Mouse (Mus musculus) heart, embryonic 14.5 days (tissue): ENCODE results near the gene Smim1. TPM values are rescaled to one million over a fixed set of nuclear protein-coding genes. Genes with fewer than 3 reads are reported as not detected.
A peak's percentile ranks its signal among the peaks of the same experiment; 100 is the strongest.

Source experiments
- ATAC-seq: fragments of 200-750 bp; cut with Nextera tagmentation; 2 replicates; pipeline ENCODE4 v1.8.0; 2017; ENCODE audit warnings: low read depth, moderate TSS enrichment; ENCODE audit not compliant: insufficient number of reproducible peaks, insufficient read depth, low FRiP score
- H3K27ac ChIP-seq, 2 experiments: fragments of 200-500 bp in 1 of 2; fragments of 300-500 bp in 1 of 2; sonication (generic) in 1 of 2; replicated peaks in 1 of 2; 2 replicates each; pipeline ENCODE4 v1.5.1; 2012 to 2014; ENCODE audit warnings: low read depth in 2 of 2, low read length in 2 of 2, control low read depth in 1 of 2, mild to moderate bottlenecking in 1 of 2, mixed read lengths in 1 of 2; ENCODE audit not compliant: control insufficient read depth in 1 of 2, insufficient read depth in 1 of 2
- H3K27me3 ChIP-seq: fragments of 300-500 bp; sonication (generic); 2 replicates; pipeline ENCODE4 v1.6.1; 2014; ENCODE audit warnings: mild to moderate bottlenecking, low read length, control low read depth; ENCODE audit not compliant: control insufficient read depth, insufficient read depth
- H3K36me3 ChIP-seq: fragments of 300-500 bp; sonication (generic); 2 replicates; pipeline ENCODE4 v1.6.1; 2014; ENCODE audit warnings: mild to moderate bottlenecking, control low read depth, low read length, mixed read lengths; ENCODE audit not compliant: control insufficient read depth, insufficient read depth
- H3K4me1 ChIP-seq, 2 experiments: fragments of 200-500 bp in 1 of 2; fragments of 300-500 bp in 1 of 2; sonication (generic) in 1 of 2; 2 replicates each; pipeline ENCODE4 v1.6.1; 2012 to 2014; ENCODE audit warnings: low read length in 2 of 2, control low read depth in 1 of 2, mixed read lengths in 1 of 2; ENCODE audit not compliant: control insufficient read depth in 2 of 2, insufficient read depth in 2 of 2
- H3K4me2 ChIP-seq: fragments of 300-500 bp; sonication (generic); 2 replicates; pipeline ENCODE4 v1.6.1; 2014; ENCODE audit warnings: mild to moderate bottlenecking, low read length
- H3K4me3 ChIP-seq, 2 experiments: fragments of 200-500 bp in 1 of 2; fragments of 300-500 bp in 1 of 2; sonication (generic) in 1 of 2; 2 replicates each; pipeline ENCODE4 v1.5.1; 2012 to 2014; ENCODE audit warnings: low read length in 2 of 2, mild to moderate bottlenecking in 2 of 2, control low read depth in 1 of 2, low read depth in 1 of 2, moderate library complexity in 1 of 2; ENCODE audit not compliant: control insufficient read depth in 1 of 2, insufficient read depth in 1 of 2
- H3K9ac ChIP-seq: fragments of 300-500 bp; sonication (generic); 2 replicates; pipeline ENCODE4 v1.6.1; 2014; ENCODE audit warnings: mild to moderate bottlenecking, low read length
- H3K9me3 ChIP-seq: fragments of 300-500 bp; sonication (generic); 2 replicates; pipeline ENCODE4 v1.6.1; 2016; ENCODE audit warnings: low read length, control low read depth; ENCODE audit not compliant: control insufficient read depth
- WGBS: fragments of 180-500 bp; shearing (Covaris S2); extraction: QIAGEN DNeasy Blood & Tissue Kit; methylation state at CpG from one replicate; pipeline ENCODE4 v1.1.7; 2014; 5-methylcytosine and 5-hydroxymethylcytosine counted together
- polyA plus RNA-seq: library from polyadenylated mRNA; unstranded; fragments of >200 nt; fragmentation: Nextera tagmentation; extraction: Ambion mirVana; gene quantifications from 2 replicates; pipeline ENCODE4 v1.2.1, GENCODE M21; 2014

Gene Smim1
- polyA plus RNA-seq, 1 experiment from 2014 or later = 73.1 TPM

DNA sequence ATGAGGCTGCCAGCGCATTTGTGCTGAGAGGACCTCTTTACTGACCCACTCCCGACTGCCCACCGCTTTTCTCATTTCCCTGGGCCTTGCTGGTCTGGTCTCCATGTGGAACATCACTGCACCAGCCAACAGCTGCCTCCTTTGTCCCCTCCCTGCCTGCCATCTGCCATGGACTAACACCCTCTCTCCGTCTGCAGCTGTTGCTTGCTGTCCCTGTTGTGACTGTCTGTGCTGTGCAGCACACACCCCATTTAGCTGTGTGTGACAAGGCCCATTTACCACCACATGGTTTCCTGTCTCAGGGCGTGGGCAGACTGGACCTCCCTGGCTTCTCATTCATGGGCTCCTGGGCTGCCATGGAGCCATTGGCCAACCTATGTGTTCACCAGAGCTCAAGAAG lies 20.5 kb downstream of the Smim1 start:
- no peak overlapping the region for H3K4me2 ChIP-seq
- WGBS = 82% methylated on average over 5 of the region's 5 CpGs
- H3K36me3 ChIP-seq = peaks cover 50% of the 10 kb centered on the region

DNA sequence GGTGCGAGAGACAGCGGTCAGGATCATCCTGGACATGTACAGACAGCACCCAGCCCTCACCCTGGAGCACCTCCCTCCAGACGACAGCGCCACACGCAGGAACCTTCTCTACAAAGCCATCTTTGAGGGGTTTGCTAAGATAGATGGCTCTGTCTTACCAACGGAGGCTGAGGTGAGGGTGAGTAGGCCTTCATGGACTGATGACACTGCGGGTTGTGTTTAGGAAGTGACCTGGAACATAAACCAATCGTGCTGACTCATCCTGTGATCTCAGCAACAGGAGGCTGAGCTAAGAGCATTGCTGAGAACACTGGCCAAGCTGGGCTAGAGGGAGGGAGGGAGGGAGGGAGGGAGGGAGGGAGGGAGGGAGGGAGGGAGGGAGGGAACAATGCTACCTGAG lies 32.5 kb downstream of the Smim1 start:
- Histone ChIP-seq H3K4me2 (no peak overlapping the region), H3K27ac (no peak overlapping the region), H3K9me3 (no peaks in the 10 kb centered on the region), H3K27me3 (no peaks in the 10 kb centered on the region), H3K4me1 (no peaks in the 10 kb centered on the region), H3K36me3 (peaks cover 89% of the 10 kb centered on the region), H3K9ac (no peak overlapping the region), H3K4me3 (no peak overlapping the region)
- ATAC-seq = no peak
- WGBS = 85% methylated on average over 8 of the region's 8 CpGs

More for the DNA sequence above, 20.5 kb downstream of the Smim1 start:
- H3K9me3 ChIP-seq = no peaks in the 10 kb centered on the region
- H3K27me3 ChIP-seq = no peaks in the 10 kb centered on the region
- no peak overlapping the region for H3K4me3 ChIP-seq
- no peaks in the 10 kb centered on the region for H3K4me1 ChIP-seq
- no peak overlapping the region for H3K9ac ChIP-seq
- no peak for ATAC-seq
- H3K27ac ChIP-seq = no peak overlapping the region

DNA sequence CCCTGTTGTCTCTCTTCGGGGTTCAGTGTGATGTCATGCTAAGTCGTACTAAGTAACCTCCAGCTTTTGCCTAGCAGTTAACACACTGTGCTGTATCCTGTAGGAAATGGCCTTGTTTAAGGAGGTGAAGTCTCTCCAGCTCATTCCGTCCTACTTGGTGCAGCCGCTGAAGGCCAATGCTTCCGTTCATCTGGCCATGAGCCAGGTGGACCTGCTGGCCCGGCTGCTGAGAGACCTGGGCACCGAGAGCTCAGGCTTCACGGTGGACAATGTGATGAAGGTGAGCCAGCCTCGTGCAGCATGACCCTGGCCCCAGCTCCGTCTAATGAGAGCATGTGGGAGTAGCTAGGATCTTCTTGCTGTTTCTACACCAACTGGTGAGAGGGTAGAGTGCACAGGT lies 33.3 kb downstream of the Smim1 start:
- Histone ChIP-seq H3K27ac (no peak overlapping the region), H3K4me2 (no peak overlapping the region), H3K9me3 (no peaks in the 10 kb centered on the region), H3K36me3 (peaks cover 90% of the 10 kb centered on the region), H3K27me3 (no peaks in the 10 kb centered on the region), H3K4me1 (no peaks in the 10 kb centered on the region), H3K4me3 (no peak overlapping the region), H3K9ac (no peak overlapping the region)
- ATAC-seq = no peak
- WGBS = 91% methylated on average over 10 of the region's 10 CpGs

- H3K27me3 ChIP-seq = no peaks in the 10 kb centered on the region
- no peak for ATAC-seq
- no peak overlapping the region for H3K27ac ChIP-seq
- H3K36me3 ChIP-seq = peaks cover 68% of the 10 kb centered on the region
- WGBS = 93% methylated on average over 11 of the region's 11 CpGs
- no peaks in the 10 kb centered on the region for H3K9me3 ChIP-seq
- H3K4me3 ChIP-seq = no peak overlapping the region
- peaks cover 3 to 10% of the 10 kb centered on the region in 2 experiments; a peak in 3 of 4 replicates for H3K4me1 ChIP-seq
- H3K9ac ChIP-seq = no peak overlapping the region
- H3K4me2 ChIP-seq = no peak overlapping the region
Measured at GRCm38 (mm10) chr4:153980470-153980869, 45.6 kb downstream of the Smim1 start.

GRCm38 (mm10) chr4:153979243-153979642 lies 46.8 kb downstream of the Smim1 start:
- no peak for ATAC-seq
- no peak overlapping the region for H3K27ac ChIP-seq
- H3K4me2 ChIP-seq = no peak overlapping the region
- no peak overlapping the region for H3K9ac ChIP-seq
- H3K36me3 ChIP-seq = peaks cover 56% of the 10 kb centered on the region
- peaks cover 3 to 10% of the 10 kb centered on the region in 2 experiments; a peak in 3 of 4 replicates for H3K4me1 ChIP-seq
- H3K9me3 ChIP-seq = no peaks in the 10 kb centered on the region
- no peak overlapping the region for H3K4me3 ChIP-seq
- 88% methylated on average over 10 of the region's 10 CpGs for WGBS
- no peaks in the 10 kb centered on the region for H3K27me3 ChIP-seq

DNA sequence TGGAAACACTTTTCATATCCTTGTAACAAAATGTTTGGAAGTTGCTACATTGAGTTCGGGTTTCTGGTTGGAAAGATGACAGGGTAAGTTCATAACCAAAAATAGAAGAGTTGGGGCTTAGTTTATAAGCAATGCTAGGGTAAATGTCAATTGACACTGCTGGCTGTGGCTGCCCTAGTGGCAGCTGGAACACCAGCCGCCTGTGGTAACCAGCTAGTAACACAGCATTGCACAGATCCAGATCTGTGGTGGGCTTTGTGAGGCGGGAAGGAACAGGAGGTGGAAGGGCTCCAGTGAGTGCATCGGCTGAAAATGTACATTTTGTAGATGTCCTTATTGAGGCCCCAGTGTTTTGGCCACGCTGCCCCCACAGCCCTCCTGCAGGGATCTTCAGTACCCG lies 50.3 kb downstream of the Smim1 start:
- Histone ChIP-seq H3K4me3 (peak overlapping the region; percentile 18 to 96; a peak in 3 of 4 replicates), H3K9ac (peak overlapping the region; percentile 95), H3K27me3 (no peaks in the 10 kb centered on the region), H3K9me3 (no peaks in the 10 kb centered on the region), H3K4me2 (peak overlapping the region; percentile 91), H3K36me3 (peaks cover 32% of the 10 kb centered on the region), H3K27ac (no peak overlapping the region; a peak in 1 of 4 replicates), H3K4me1 (peaks cover 3 to 10% of the 10 kb centered on the region in 2 experiments; a peak in 3 of 4 replicates)
- ATAC-seq = no peak
- 40% methylated on average over 6 of the region's 6 CpGs for WGBS

DNA sequence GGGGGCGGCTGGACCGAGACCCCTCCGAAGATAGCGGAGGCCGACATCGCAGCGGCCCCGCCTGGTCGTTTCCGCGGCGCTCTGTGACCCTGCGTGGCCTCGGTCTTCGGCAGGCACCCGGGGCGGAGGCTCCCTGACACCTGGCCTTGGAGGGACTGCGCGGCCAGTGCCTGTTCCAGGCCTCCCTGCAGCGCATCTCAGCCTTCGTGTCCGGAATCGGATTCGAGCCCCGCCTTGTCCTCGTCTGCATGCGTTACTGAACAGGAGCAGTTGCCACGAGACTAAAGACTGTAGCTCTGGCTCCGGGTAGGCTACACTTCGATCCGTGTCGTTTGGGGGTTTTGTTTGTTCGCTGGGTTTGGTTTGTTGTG lies 50.8 kb downstream of the Smim1 start:
- Histone ChIP-seq H3K4me2 (peak overlapping the region; percentile 91), H3K9me3 (no peaks in the 10 kb centered on the region), H3K4me1 (peaks cover 3 to 10% of the 10 kb centered on the region in 2 experiments; a peak in 3 of 4 replicates), H3K9ac (peak overlapping the region; percentile 95), H3K27me3 (no peaks in the 10 kb centered on the region), H3K36me3 (peaks cover 32% of the 10 kb centered on the region), H3K27ac (peak overlapping the region in 1 of 2 experiments; percentile 44; a peak in 2 of 4 replicates), H3K4me3 (peak overlapping the region; percentile 81 to 96)
- 1% methylated on average over 33 of the region's 33 CpGs for WGBS
- ATAC-seq = no peak
